Mouse (Mus musculus): Measurements from ENCODE around the gene Pip4k2c.
A peak's percentile ranks its signal among the peaks of the same experiment; 100 is the strongest.

GRCm38 (mm10) chr10:127191191-127192056, 20.0 kb downstream of the Pip4k2c start:
- TF ChIP-seq CTCF (IDR thresholded peaks at IDR 0.05) (0 out of 2 replicates have a peak, but pooled peaks have one; percentile 1), EP300 (IDR thresholded peaks at IDR 0.05) (no peak)
